Mouse (Mus musculus) right cerebral cortex, adult 2 months (tissue): Measurements from ENCODE around the gene Tmem106c.

Experiments
- DNase-seq, 2 experiments: peaks; one replicate each; pipeline ENCODE4 v3.0.0; 2021 to 2022; ENCODE audit warnings: low spot score in 2 of 2

Gene Tmem106c

GRCm38 (mm10) chr15:98001321-98002112, 37.5 kb downstream of the Tmem106c start:
- no peak for DNase-seq

- DNase-seq: peak in 1 of 2 experiments; percentile 15
Measured at GRCm38 (mm10) chr15:98002113-98002990, 38.4 kb downstream of the Tmem106c start.

- DNase-seq: no peak
Measured at GRCm38 (mm10) chr15:98002991-98003821, 39.2 kb downstream of the Tmem106c start.

GRCm38 (mm10) chr15:98003822-98004739, 40.1 kb downstream of the Tmem106c start, which contains the start of gene Col2a1:
TSS of gene Col2a1 (minus strand) at chr15:98004695.
- no peak for DNase-seq

- no peak for DNase-seq
Measured at GRCm38 (mm10) chr15:98004740-98005159, 40.8 kb downstream of the Tmem106c start.

GRCm38 (mm10) chr15:98005181-98005580, 41.2 kb downstream of the Tmem106c start:
- no peak for DNase-seq

- DNase-seq: no peak
Measured at GRCm38 (mm10) chr15:98012810-98013209, 48.8 kb downstream of the Tmem106c start.

GRCm38 (mm10) chr15:98017925-98018324, 53.9 kb downstream of the Tmem106c start:
- no peak for DNase-seq

GRCm38 (mm10) chr15:98019047-98019446, 55.0 kb downstream of the Tmem106c start:
- no peak for DNase-seq
